Mouse (Mus musculus) bone marrow macrophage, adult 2 months (primary cell): ENCODE data around the gene Col6a3.

Source experiments
- CTCF ChIP-seq: IDR thresholded peaks from 2 replicates; pipeline ENCODE4 v1.5.1; 2012; ENCODE audit warnings: low read depth, mild to moderate bottlenecking, low read length, moderate library complexity
- POLR2A ChIP-seq: IDR thresholded peaks from 2 replicates; pipeline ENCODE4 v1.6.1; 2012; ENCODE audit warnings: mild to moderate bottlenecking, low read depth, low read length, borderline replicate concordance

GRCm38 (mm10) chr1:90838221-90838620 lies 5.5 kb downstream of the Col6a3 start:
- TF ChIP-seq CTCF (no peak), POLR2A (no peak)
